Mouse (Mus musculus): ENCODE measurements at regions not wholly inside any gene's neighbourhood (a gene's known extent, or its start where the extent isn't known, plus 50 kb on each side); places are given as distances from the start of the nearest gene placed in this dataset.
"Not testable (repeated sequence)": the region's sequence is repeated elsewhere in the genome, so short reads cannot be mapped to it uniquely, and the experiment has no call there.

GRCm38 (mm10) chr7:111843715-111844114 is 63.9 kb upstream of the Galnt18 start:
- no peak for DNase-seq (ENCODE audit: low spot score)

- no peak for DNase-seq (ENCODE audit: low spot score)
Observed at GRCm38 (mm10) chr7:111840826-111841225, 61.0 kb upstream of the Galnt18 start.

DNA sequence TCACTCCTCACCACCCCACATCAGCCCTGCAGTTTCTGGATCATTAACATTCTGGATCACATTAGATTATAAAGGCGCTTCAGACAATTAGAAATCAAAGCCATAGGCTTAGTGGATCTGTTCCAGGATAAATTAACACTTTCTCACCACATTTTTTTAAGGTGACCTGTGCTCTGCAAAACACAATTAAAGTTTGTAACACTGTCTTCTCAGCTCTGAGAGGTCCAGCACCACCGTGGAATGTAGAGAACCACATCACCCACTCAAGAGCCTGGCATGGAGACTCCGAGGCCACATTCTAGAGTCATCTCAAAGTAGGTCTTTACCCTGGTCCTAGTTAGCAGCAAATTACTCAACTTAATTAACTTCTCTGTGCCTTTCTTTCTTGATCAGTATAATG is 58.4 kb upstream of the Galnt18 start:
- DNase-seq (ENCODE audit: low spot score) = no peak

- not testable (repeated sequence) for DNase-seq (ENCODE audit: low spot score)
Observed at GRCm38 (mm10) chr7:111834356-111834755, 54.6 kb upstream of the Galnt18 start.

GRCm38 (mm10) chr7:111829931-111830330 is 50.2 kb upstream of the Galnt18 start:
- DNase-seq (ENCODE audit: low spot score) = no peak

All from ovary, postnatal 14 days (tissue).